Mouse (Mus musculus): ENCODE data around the gene Hspa12a.
"Not testable (repeated sequence)": the region's sequence is repeated elsewhere in the genome, so short reads cannot be mapped to it uniquely, and the experiment has no call there.

Gene Hspa12a

GRCm38 (mm10) chr19:58910941-58911368 lies 32.5 kb downstream of the Hspa12a start:
- DNase-seq (ENCODE audit: low spot score in 2 of 2) = peak in 1 of 2 experiments; percentile 19

- DNase-seq (ENCODE audit: low spot score in 2 of 2) = no peak
Observed at GRCm38 (mm10) chr19:58908018-58908417, 35.4 kb downstream of the Hspa12a start.

GRCm38 (mm10) chr19:58906685-58907084 lies 36.8 kb downstream of the Hspa12a start:
- DNase-seq (ENCODE audit: low spot score in 2 of 2) = no peak

- DNase-seq (ENCODE audit: low spot score in 2 of 2) = peak; percentile 93 to 94
Observed at GRCm38 (mm10) chr19:58903899-58904327, 39.5 kb downstream of the Hspa12a start.

GRCm38 (mm10) chr19:58903079-58903898 lies 40.2 kb downstream of the Hspa12a start:
- DNase-seq (ENCODE audit: low spot score in 2 of 2) = no peak

- DNase-seq (ENCODE audit: low spot score in 2 of 2) = not testable (repeated sequence)
Observed at GRCm38 (mm10) chr19:58900471-58900870, 43.0 kb downstream of the Hspa12a start.

GRCm38 (mm10) chr19:58896216-58896615 lies 47.2 kb downstream of the Hspa12a start:
- no peak for DNase-seq (ENCODE audit: low spot score in 2 of 2)

- no peak for DNase-seq (ENCODE audit: low spot score in 2 of 2)
Observed at GRCm38 (mm10) chr19:58889306-58890038, 54.0 kb downstream of the Hspa12a start.

GRCm38 (mm10) chr19:58886467-58886866 lies 57.0 kb downstream of the Hspa12a start:
- DNase-seq (ENCODE audit: low spot score in 2 of 2) = no peak

- DNase-seq (ENCODE audit: low spot score in 2 of 2) = no peak
Observed at GRCm38 (mm10) chr19:58883451-58883850, 60.0 kb downstream of the Hspa12a start.

- no peak for DNase-seq (ENCODE audit: low spot score in 2 of 2)
Observed at GRCm38 (mm10) chr19:58882336-58882735, 61.1 kb downstream of the Hspa12a start.

- DNase-seq (ENCODE audit: low spot score in 2 of 2) = no peak
Observed at GRCm38 (mm10) chr19:58879330-58879957, 64.0 kb downstream of the Hspa12a start.

GRCm38 (mm10) chr19:58878560-58878959 lies 64.9 kb downstream of the Hspa12a start:
- no peak for DNase-seq (ENCODE audit: low spot score in 2 of 2)

GRCm38 (mm10) chr19:58873536-58873935 lies 69.9 kb downstream of the Hspa12a start:
- no peak for DNase-seq (ENCODE audit: low spot score in 2 of 2)

GRCm38 (mm10) chr19:58872381-58873259 lies 70.8 kb downstream of the Hspa12a start:
- DNase-seq (ENCODE audit: low spot score in 2 of 2) = no peak

- DNase-seq (ENCODE audit: low spot score in 2 of 2) = no peak
Observed at GRCm38 (mm10) chr19:58871878-58872277, 71.6 kb downstream of the Hspa12a start.

- no peak for DNase-seq (ENCODE audit: low spot score in 2 of 2)
Observed at GRCm38 (mm10) chr19:58866651-58867050, 76.8 kb downstream of the Hspa12a start.

GRCm38 (mm10) chr19:58865224-58865623 lies 78.2 kb downstream of the Hspa12a start:
- no peak for DNase-seq (ENCODE audit: low spot score in 2 of 2)

- no peak for DNase-seq (ENCODE audit: low spot score in 2 of 2)
Observed at GRCm38 (mm10) chr19:58864006-58864573, 79.4 kb downstream of the Hspa12a start.

GRCm38 (mm10) chr19:58861174-58861760 lies 82.2 kb downstream of the Hspa12a start:
- no peak for DNase-seq (ENCODE audit: low spot score in 2 of 2)

All from cerebellum, postnatal 4 days (tissue).